In genomic region chr3:109671716-109672115, GRCm38 (mm10) we compare ENCODE assay signal across 30 mouse cellular contexts.
DNase-seq lines count a peak whose midpoint lies in the region; ATAC-seq lines count a peak whose summit lies in the region.
"Had no signal": no experiment of that assay in that cellular context is flagged by ENCODE, and none has a peak within 500 bp of the region (broad histone marks: within the 10 kb centered on the region; RNA-seq: fewer than 3 reads in every experiment).

No protein-coding gene starts in this region.

- H3K9ac ChIP-seq in forebrain, embryonic 15.5 days (replicated peaks): no peak overlapping the region
- H3K9ac ChIP-seq in forebrain, embryonic 12.5 days: no peak overlapping the region
- H3K9ac ChIP-seq: embryonic facial prominence, embryonic 15.5 days; heart, embryonic 12.5 days; hindbrain, embryonic 13.5 days; liver, embryonic 12.5 days; liver, postnatal 0 days had no signal

- no peaks in the 10 kb centered on the region for H3K4me1 ChIP-seq in forebrain, embryonic 15.5 days
- H3K4me1 ChIP-seq in forebrain, embryonic 12.5 days: no peaks in the 10 kb centered on the region
- H3K4me1 ChIP-seq: embryonic facial prominence, embryonic 10.5 days; embryonic facial prominence, embryonic 15.5 days; heart, embryonic 12.5 days; hindbrain, embryonic 13.5 days; liver, embryonic 12.5 days had no signal

- no peak overlapping the region for H3K27ac ChIP-seq in forebrain, embryonic 15.5 days (replicated peaks)
- no peak overlapping the region for H3K27ac ChIP-seq in forebrain, embryonic 12.5 days
- H3K27ac ChIP-seq: embryonic facial prominence, embryonic 10.5 days; embryonic facial prominence, embryonic 15.5 days; heart, adult 2 months; hindbrain, embryonic 13.5 days; liver, embryonic 12.5 days had no signal

- H3K9me3 ChIP-seq in forebrain, embryonic 15.5 days: no peaks in the 10 kb centered on the region
- H3K9me3 ChIP-seq in forebrain, embryonic 12.5 days: no peaks in the 10 kb centered on the region
- H3K9me3 ChIP-seq: embryonic facial prominence, embryonic 10.5 days; embryonic facial prominence, embryonic 15.5 days; heart, embryonic 12.5 days; hindbrain, embryonic 13.5 days; liver, embryonic 12.5 days had no signal

- peak; percentile 14 to 16 for DNase-seq in layer of hippocampus, adult 8-10 months (ENCODE audit: low spot score in 2 of 2)
- no peak for DNase-seq in layer of hippocampus, adult 9-10 months (ENCODE audit: low spot score)
- peak; percentile 15 for DNase-seq in right cerebral cortex, postnatal 25 days
- no peak for DNase-seq in right cerebral cortex, postnatal 4 days
- DNase-seq in telencephalon, adult 2 months (ENCODE audit: low read depth, low spot score): peak; percentile 64
- no peak for DNase-seq in adrenal gland, adult 8-10 months
- DNase-seq: adrenal gland, postnatal 25 days; cerebellum, adult 8-10 months; cerebellum, postnatal 25 days; heart, adult 2 months; heart, postnatal 4 days; kidney, adult 9 months; kidney, postnatal 10 days; left cerebral cortex, postnatal 4 days; liver, postnatal 0 days; lung, postnatal 36 days; spleen, adult 18-20 months; thymus, adult 18-20 months; thymus, postnatal 25 days had no signal

- no peak overlapping the region for H3K4me3 ChIP-seq in forebrain, embryonic 15.5 days
- H3K4me3 ChIP-seq in forebrain, embryonic 12.5 days (replicated peaks): no peak overlapping the region
- H3K4me3 ChIP-seq: embryonic facial prominence, embryonic 10.5 days; embryonic facial prominence, embryonic 15.5 days; heart, adult 2 months; heart, embryonic 12.5 days; hindbrain, embryonic 13.5 days; liver, embryonic 12.5 days had no signal

- no peaks in the 10 kb centered on the region for H3K36me3 ChIP-seq in forebrain, embryonic 15.5 days
- H3K36me3 ChIP-seq in forebrain, embryonic 12.5 days (replicated peaks): no peaks in the 10 kb centered on the region
- H3K36me3 ChIP-seq: embryonic facial prominence, embryonic 10.5 days; embryonic facial prominence, embryonic 15.5 days; heart, embryonic 12.5 days; hindbrain, embryonic 13.5 days; liver, embryonic 12.5 days had no signal

- WGBS in forebrain, embryonic 15.5 days: 87% methylated on average over 4 of the region's 4 CpGs
- WGBS in forebrain, embryonic 12.5 days: 87% methylated on average over 4 of the region's 4 CpGs

- no peaks in the 10 kb centered on the region for H3K27me3 ChIP-seq in forebrain, embryonic 15.5 days
- H3K27me3 ChIP-seq in forebrain, embryonic 12.5 days: no peaks in the 10 kb centered on the region
- H3K27me3 ChIP-seq: embryonic facial prominence, embryonic 15.5 days; heart, embryonic 12.5 days; hindbrain, embryonic 13.5 days; liver, embryonic 12.5 days; Patski had no signal

- peak; percentile 58 for ATAC-seq in forebrain, embryonic 15.5 days (replicated peaks)
- no peak for ATAC-seq in forebrain, embryonic 12.5 days (ENCODE audit: low FRiP score)
- ATAC-seq: intestine, embryonic 16.5 days; liver, embryonic 12.5 days; liver, postnatal 0 days; midbrain, embryonic 16.5 days; Patski had no signal

- H3K4me2 ChIP-seq in forebrain, embryonic 15.5 days (replicated peaks): no peak overlapping the region
- H3K4me2 ChIP-seq in forebrain, embryonic 12.5 days: no peak overlapping the region
- H3K4me2 ChIP-seq: embryonic facial prominence, embryonic 15.5 days; heart, embryonic 12.5 days; hindbrain, embryonic 13.5 days; liver, embryonic 12.5 days; midbrain, embryonic 11.5 days had no signal

Comparison
In these comparisons a context has a peak if more than half of its experiments do, and no peak if none do; other contexts are left out.
1. DNase-seq: peak in layer of hippocampus, adult 8-10 months (2 of 2), right cerebral cortex, postnatal 25 days (single experiment) and telencephalon, adult 2 months (single experiment); none in layer of hippocampus, adult 9-10 months (single experiment), right cerebral cortex, postnatal 4 days (single experiment) and adrenal gland, adult 8-10 months (single experiment).